Mouse (Mus musculus): ENCODE results near the gene Ldhal6b.
"Not testable (repeated sequence)": the region's sequence is repeated elsewhere in the genome, so short reads cannot be mapped to it uniquely, and the experiment has no call there.

The Ldhal6b gene

GRCm38 (mm10) chr17:5418545-5418944 is at the start of gene Ldhal6b:
TSS of gene Ldhal6b (minus strand) at chr17:5418767.
- DNase-seq (ENCODE audit: low read depth) = no peak

GRCm38 (mm10) chr17:5467177-5467576 is 48.6 kb upstream of the Ldhal6b start:
- no peak for DNase-seq (ENCODE audit: low read depth)

- no peak for DNase-seq (ENCODE audit: low read depth)
These were observed 48.2 kb upstream of the Ldhal6b start for GRCm38 (mm10) chr17:5466736-5467135.

GRCm38 (mm10) chr17:5463912-5464311 is 45.3 kb upstream of the Ldhal6b start:
- no peak for DNase-seq (ENCODE audit: low read depth)

GRCm38 (mm10) chr17:5453657-5454056 is 35.1 kb upstream of the Ldhal6b start:
- no peak for DNase-seq (ENCODE audit: low read depth)

- DNase-seq (ENCODE audit: low read depth) = no peak
These were observed 25.2 kb upstream of the Ldhal6b start for GRCm38 (mm10) chr17:5443751-5444150.

- DNase-seq (ENCODE audit: low read depth) = no peak
These were observed 24.7 kb upstream of the Ldhal6b start for GRCm38 (mm10) chr17:5443260-5443659.

GRCm38 (mm10) chr17:5442403-5442802 is 23.8 kb upstream of the Ldhal6b start:
- not testable (repeated sequence) for DNase-seq (ENCODE audit: low read depth)

GRCm38 (mm10) chr17:5440159-5440971 is 21.8 kb upstream of the Ldhal6b start, which contains the start of gene Tmem242:
TSS of gene Tmem242 (minus strand) at chr17:5440259.
- peak; percentile 90 for DNase-seq (ENCODE audit: low read depth)

GRCm38 (mm10) chr17:5439831-5440158 is 21.2 kb upstream of the Ldhal6b start:
- no peak for DNase-seq (ENCODE audit: low read depth)

- DNase-seq (ENCODE audit: low read depth) = no peak
These were observed 11.2 kb upstream of the Ldhal6b start for GRCm38 (mm10) chr17:5429772-5430133.

- peak; percentile 95 for DNase-seq (ENCODE audit: low read depth)
These were observed 10.7 kb upstream of the Ldhal6b start for GRCm38 (mm10) chr17:5429090-5429771.

GRCm38 (mm10) chr17:5425204-5425603 is 6.6 kb upstream of the Ldhal6b start:
- no peak for DNase-seq (ENCODE audit: low read depth)

- no peak for DNase-seq (ENCODE audit: low read depth)
These were observed 5.6 kb upstream of the Ldhal6b start for GRCm38 (mm10) chr17:5424156-5424555.

- no peak for DNase-seq (ENCODE audit: low read depth)
These were observed 3.3 kb upstream of the Ldhal6b start for GRCm38 (mm10) chr17:5421835-5422234.

- DNase-seq (ENCODE audit: low read depth) = no peak
These were observed 1.4 kb upstream of the Ldhal6b start for GRCm38 (mm10) chr17:5419771-5420518.

- DNase-seq (ENCODE audit: low read depth) = no peak
These were observed 489 bp upstream of the Ldhal6b start for GRCm38 (mm10) chr17:5419056-5419455.

- DNase-seq (ENCODE audit: low read depth) = no peak
These were observed 2.0 kb downstream of the Ldhal6b start for GRCm38 (mm10) chr17:5416518-5416917.

- DNase-seq (ENCODE audit: low read depth) = no peak
These were observed 4.5 kb downstream of the Ldhal6b start for GRCm38 (mm10) chr17:5414041-5414440.

GRCm38 (mm10) chr17:5413350-5413749 is 5.2 kb downstream of the Ldhal6b start:
- DNase-seq (ENCODE audit: low read depth) = no peak

GRCm38 (mm10) chr17:5412740-5413139 is 5.8 kb downstream of the Ldhal6b start:
- DNase-seq (ENCODE audit: low read depth) = no peak

GRCm38 (mm10) chr17:5412301-5412700 is 6.3 kb downstream of the Ldhal6b start:
- no peak for DNase-seq (ENCODE audit: low read depth)

- no peak for DNase-seq (ENCODE audit: low read depth)
These were observed 7.4 kb downstream of the Ldhal6b start for GRCm38 (mm10) chr17:5411205-5411604.
